Mouse (Mus musculus) limb, embryonic 15.5 days (tissue): ENCODE data around the gene Gm2000. TPM values are rescaled to one million over a fixed set of nuclear protein-coding genes. Genes with fewer than 3 reads are reported as not detected.

Experiments
- ATAC-seq: fragments of 200-750 bp; cut with Nextera tagmentation; 2 replicates; pipeline ENCODE4 v1.8.0; 2017; ENCODE audit warnings: low read depth, moderate TSS enrichment; ENCODE audit not compliant: insufficient number of reproducible peaks, low FRiP score, low TSS enrichment
- H3K27ac ChIP-seq: fragments of 300-500 bp; sonication (generic); 2 replicates; pipeline ENCODE4 v1.5.1; 2015; ENCODE audit warnings: moderate library complexity, mild to moderate bottlenecking, inconsistent platforms
- H3K27me3 ChIP-seq: fragments of 300-500 bp; sonication (generic); 2 replicates; pipeline ENCODE4 v1.6.1; 2015; ENCODE audit warnings: inconsistent platforms
- H3K36me3 ChIP-seq: fragments of 300-500 bp; sonication (generic); 2 replicates; pipeline ENCODE4 v1.6.1; 2015; ENCODE audit warnings: inconsistent platforms
- H3K4me1 ChIP-seq: fragments of 300-500 bp; sonication (generic); 2 replicates; pipeline ENCODE4 v1.6.1; 2015; ENCODE audit warnings: inconsistent platforms
- H3K4me2 ChIP-seq: fragments of 300-500 bp; sonication (generic); 2 replicates; pipeline ENCODE4 v1.6.1; 2015; ENCODE audit warnings: mild to moderate bottlenecking, inconsistent platforms
- H3K4me3 ChIP-seq: fragments of 300-500 bp; sonication (generic); 2 replicates; pipeline ENCODE4 v1.5.1; 2015; ENCODE audit warnings: mild to moderate bottlenecking, inconsistent platforms
- H3K9ac ChIP-seq: fragments of 300-500 bp; sonication (generic); 2 replicates; pipeline ENCODE4 v1.6.1; 2015; ENCODE audit warnings: inconsistent platforms
- H3K9me3 ChIP-seq: fragments of 300-500 bp; sonication (generic); 2 replicates; pipeline ENCODE4 v1.6.1; 2016; ENCODE audit warnings: inconsistent platforms
- WGBS: fragments of 180-500 bp; shearing (Covaris S2); methylation state at CpG from one replicate; pipeline ENCODE4 v1.1.7; 2015; 5-methylcytosine and 5-hydroxymethylcytosine counted together
- polyA plus RNA-seq: library from polyadenylated mRNA; unstranded; fragments of >200 nt; fragmentation: Nextera tagmentation; extraction: Ambion mirVana; gene quantifications from 2 replicates; pipeline ENCODE4 v1.2.1, GENCODE M21; 2015

The Gm2000 gene
- polyA plus RNA-seq, 1 experiment from 2014 or later, result 883 TPM

GRCm38 (mm10) chr1:156402491-156402890 lies 36.7 kb downstream of the Gm2000 start:
- no peak overlapping the region for H3K9ac ChIP-seq
- 62% methylated on average over 2 of the region's 2 CpGs for WGBS
- H3K9me3 ChIP-seq, result no peaks in the 10 kb centered on the region
- H3K27ac ChIP-seq, result no peak overlapping the region
- H3K36me3 ChIP-seq, result no peaks in the 10 kb centered on the region
- ATAC-seq, result no peak
- no peaks in the 10 kb centered on the region for H3K4me1 ChIP-seq
- no peaks in the 10 kb centered on the region for H3K27me3 ChIP-seq
- no peak overlapping the region for H3K4me2 ChIP-seq
- H3K4me3 ChIP-seq, result no peak overlapping the region

DNA sequence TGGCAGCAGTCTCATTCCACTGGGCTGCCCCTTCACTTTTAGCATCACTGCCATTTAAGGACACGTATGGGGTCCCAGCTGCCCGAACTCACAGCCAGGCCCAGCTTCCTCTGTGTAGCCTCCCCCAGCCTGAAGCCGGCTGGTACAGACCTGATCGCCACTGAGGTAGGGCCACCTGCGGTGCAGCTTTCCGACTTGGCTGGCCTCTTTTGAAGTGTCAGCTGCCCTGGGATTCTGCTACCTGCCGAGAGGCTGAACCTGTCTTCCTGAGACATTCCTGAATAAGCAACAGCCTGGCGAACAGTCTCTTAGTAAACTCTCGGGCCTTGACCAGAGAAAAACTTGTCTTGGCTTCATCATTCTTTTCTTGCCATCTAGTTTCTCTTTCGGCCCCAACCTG lies 37.4 kb downstream of the Gm2000 start:
- no peaks in the 10 kb centered on the region for H3K36me3 ChIP-seq
- H3K27me3 ChIP-seq, result no peaks in the 10 kb centered on the region
- H3K4me1 ChIP-seq, result no peaks in the 10 kb centered on the region
- 45% methylated on average over 10 of the region's 10 CpGs for WGBS
- H3K4me2 ChIP-seq, result no peak overlapping the region
- H3K9ac ChIP-seq, result no peak overlapping the region
- no peak overlapping the region for H3K4me3 ChIP-seq
- H3K9me3 ChIP-seq, result no peaks in the 10 kb centered on the region
- no peak for ATAC-seq
- H3K27ac ChIP-seq, result no peak overlapping the region

- Histone ChIP-seq H3K27ac (no peak overlapping the region), H3K9me3 (no peaks in the 10 kb centered on the region), H3K9ac (no peak overlapping the region), H3K4me1 (no peaks in the 10 kb centered on the region), H3K4me2 (no peak overlapping the region), H3K36me3 (no peaks in the 10 kb centered on the region), H3K27me3 (no peaks in the 10 kb centered on the region), H3K4me3 (no peak overlapping the region)
- ATAC-seq, result no peak
- WGBS, result 44% methylated on average over 3 of the region's 3 CpGs
These were observed 42.2 kb downstream of the Gm2000 start for GRCm38 (mm10) chr1:156408004-156408403.

GRCm38 (mm10) chr1:156408521-156408920 lies 42.7 kb downstream of the Gm2000 start:
- Histone ChIP-seq H3K4me3 (no peak overlapping the region), H3K27me3 (no peaks in the 10 kb centered on the region), H3K4me2 (no peak overlapping the region), H3K36me3 (no peaks in the 10 kb centered on the region), H3K27ac (no peak overlapping the region), H3K4me1 (no peaks in the 10 kb centered on the region), H3K9ac (no peak overlapping the region), H3K9me3 (no peaks in the 10 kb centered on the region)
- 56% methylated on average over 4 of the region's 4 CpGs for WGBS
- ATAC-seq, result no peak

Other genes with a start within 250 kb of the Gm2000 start
- 0.47 and 0.70 TPM in 2 replicates for gene Fam163a, start 161.0 kb upstream of the Gm2000 start, polyA plus RNA-seq
- 0.35 and 0.36 TPM in 2 replicates for gene Tdrd5, start 62.4 kb upstream of the Gm2000 start, polyA plus RNA-seq
- gene Nphs2, start 55.3 kb upstream of the Gm2000 start, polyA plus RNA-seq, result 0.13 and 0.16 TPM in 2 replicates
- 0.07 and 0.13 TPM in 2 replicates for gene Axdnd1, start 55.1 kb downstream of the Gm2000 start, polyA plus RNA-seq
- 23.6 and 26.0 TPM in 2 replicates for gene Soat1, start 108.3 kb downstream of the Gm2000 start, polyA plus RNA-seq
- gene Gm10031, start 158.0 kb downstream of the Gm2000 start, polyA plus RNA-seq, result 0.12 and 0.44 TPM in 2 replicates
- 3.6 and 3.9 TPM in 2 replicates for gene Abl2, start 192.7 kb downstream of the Gm2000 start, polyA plus RNA-seq